Mouse (Mus musculus): ENCODE data around the gene Mall. TPM values are rescaled to one million over a fixed set of nuclear protein-coding genes. Genes with fewer than 3 reads are reported as not detected.

Mall gene
- total RNA-seq (2022), result 1 to 10 TPM; 3.4 to 8.7 (median 6.4) TPM

DNA sequence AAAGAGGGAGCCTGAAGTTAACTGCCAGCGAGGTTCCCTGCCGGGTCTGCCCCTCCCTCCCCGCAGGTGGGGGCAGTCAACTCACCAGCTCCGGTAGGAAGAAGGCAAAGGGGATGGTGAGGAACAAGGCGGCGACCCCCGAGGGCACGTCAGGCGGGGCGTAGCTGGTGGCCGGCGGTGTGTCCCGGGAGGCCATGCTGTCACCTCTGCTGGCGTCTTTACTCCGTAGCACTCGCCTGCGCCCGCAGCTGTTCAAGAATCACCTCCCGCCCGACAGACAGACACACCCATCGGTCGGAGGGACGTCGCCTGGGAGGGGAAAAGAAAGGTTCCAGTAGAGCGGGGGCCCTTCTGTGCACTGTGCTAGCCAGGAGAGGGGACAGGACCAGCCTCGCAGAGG lies at the start of gene Mall:
Gene Mall (minus strand): TSS at position 262 of the 400 bp plus-strand sequence.
- DNase-seq (ENCODE audit: low spot score), result no peak

DNA sequence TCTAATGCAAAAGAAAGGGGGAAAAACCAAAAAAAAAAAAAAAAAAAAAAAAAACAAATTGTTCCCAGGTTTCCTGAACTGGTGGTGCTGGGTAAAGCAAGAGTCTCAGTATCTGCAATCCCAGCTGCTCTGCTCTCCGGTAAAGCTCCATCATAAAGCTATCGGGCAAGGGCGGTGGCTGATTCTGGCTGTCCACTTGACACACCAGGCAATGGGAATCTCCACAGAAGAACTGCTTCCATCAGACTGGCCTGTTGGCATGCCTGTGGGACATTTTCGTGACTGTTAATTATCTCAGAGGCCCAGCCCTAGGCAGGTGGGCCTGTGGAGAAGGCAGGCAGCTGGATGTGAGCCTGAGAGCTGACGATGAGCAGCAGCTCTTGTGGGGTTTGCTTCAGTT lies 48.7 kb upstream of the Mall start:
- DNase-seq (ENCODE audit: low spot score), result no peak

DNA sequence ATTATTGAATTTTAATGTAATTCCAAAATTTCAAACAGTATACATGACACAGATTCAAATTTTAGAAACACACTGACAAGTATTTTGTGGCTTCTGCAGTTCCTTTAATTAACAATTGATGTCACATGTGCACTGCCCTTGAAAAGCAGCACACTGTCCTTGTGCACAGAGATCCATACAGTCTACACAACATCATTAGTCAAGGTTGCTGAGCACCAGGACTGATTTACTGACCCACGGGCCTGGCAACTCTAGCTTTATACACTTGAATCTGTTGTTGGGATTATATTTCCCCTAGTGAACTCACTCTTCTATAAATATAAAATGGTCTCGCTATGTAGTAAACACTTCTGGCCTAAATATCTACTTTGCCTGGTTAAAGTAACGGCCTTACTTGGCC lies 45.3 kb upstream of the Mall start:
- DNase-seq (ENCODE audit: low spot score), result no peak

DNA sequence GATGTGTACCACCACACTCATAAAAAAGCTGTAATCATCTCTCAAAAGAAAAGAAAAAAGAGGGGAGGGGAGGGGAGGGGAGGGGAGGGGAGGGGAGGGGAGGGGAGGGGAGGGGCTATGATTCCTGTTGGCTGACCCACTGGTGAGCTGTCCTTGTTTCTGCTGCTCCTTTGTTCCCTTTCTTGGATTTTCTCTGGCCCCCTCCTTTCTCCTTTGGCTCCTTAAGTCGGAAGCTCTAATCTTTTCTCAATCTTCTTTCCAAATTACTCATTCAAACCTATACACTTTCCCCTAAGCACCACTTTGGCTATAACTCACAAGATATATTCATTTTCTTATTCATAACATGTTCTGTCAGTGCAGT lies 44.8 kb upstream of the Mall start:
- no peak for DNase-seq (ENCODE audit: low spot score)

DNA sequence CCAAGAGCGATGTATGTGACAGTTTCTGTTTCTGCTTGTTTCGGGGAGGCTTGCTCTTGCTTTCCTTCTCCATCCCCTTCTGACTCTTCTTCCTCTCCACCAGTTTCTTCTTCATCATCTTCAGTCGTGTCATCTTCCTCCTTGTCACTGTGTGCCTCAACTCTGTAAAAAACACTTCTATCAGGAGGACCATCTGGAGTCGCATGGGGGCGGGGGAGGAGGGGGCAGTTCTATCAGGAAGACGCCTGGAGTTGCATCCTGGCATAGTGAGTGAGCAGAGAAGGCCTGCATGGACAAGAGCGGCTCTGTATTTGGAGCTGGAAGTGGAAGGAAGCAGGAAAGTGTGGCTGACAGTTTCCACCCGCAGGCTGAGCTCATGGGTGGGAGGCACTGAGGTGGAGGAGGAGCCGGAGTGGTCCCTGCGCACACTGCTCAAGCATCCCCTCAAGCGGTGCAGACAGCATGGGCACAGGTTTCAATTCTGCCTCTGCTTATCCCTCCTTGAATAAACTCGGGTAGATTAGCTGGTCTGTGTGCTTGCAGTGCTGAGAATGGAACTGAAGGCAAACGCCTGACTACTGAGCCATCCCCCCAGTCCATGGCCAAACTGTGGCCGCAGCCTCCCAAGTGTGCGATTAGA lies 44.3 kb upstream of the Mall start:
- no peak for DNase-seq (ENCODE audit: low spot score)

DNA sequence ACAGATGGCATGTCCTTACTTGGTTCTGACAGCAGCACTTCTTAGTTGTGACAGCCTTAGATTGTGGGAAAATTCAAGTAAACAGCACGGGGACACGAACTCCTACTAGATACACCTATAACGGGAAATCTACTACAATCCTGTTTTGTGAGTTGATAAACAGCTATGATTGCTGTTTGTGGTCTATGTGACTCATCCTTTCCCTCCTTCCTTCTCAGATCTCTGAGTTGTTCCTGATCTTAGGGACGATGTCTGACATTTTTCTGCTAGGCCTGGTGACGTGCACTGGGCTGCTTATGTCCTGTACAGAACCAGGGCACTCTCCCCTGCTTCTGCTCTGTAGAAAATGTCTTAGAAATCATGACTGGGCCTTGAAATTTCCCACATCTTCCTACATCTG lies 31.9 kb upstream of the Mall start:
- no peak for DNase-seq (ENCODE audit: low spot score)

DNA sequence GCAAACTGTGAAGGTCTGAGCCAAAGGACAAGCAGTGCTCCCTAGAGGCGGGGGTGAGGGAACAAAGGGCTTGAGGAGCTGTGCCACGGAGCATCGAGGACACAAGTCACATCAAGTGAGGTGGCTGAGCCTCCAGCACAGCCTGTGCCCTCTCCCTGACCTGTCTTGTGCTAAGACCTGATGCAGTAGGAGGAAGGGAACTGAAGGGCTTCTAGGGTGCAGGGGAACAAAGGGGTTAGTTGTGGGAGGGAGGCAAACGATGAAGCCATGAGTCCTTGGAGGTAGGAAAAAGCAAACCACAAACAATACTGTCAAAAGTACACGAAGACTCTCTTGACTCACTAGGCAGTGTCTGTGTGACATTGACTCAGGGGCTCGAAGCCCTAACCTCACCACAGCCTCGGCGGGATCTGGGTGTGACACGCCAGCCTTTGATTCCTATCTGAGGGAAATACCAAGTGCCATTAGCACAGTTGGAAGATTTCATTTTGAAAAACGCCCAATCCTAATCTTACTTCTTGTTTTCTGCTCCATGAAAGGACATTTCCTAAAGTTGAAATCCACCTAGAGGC lies 30.8 kb upstream of the Mall start:
- no peak for DNase-seq (ENCODE audit: low spot score)

DNA sequence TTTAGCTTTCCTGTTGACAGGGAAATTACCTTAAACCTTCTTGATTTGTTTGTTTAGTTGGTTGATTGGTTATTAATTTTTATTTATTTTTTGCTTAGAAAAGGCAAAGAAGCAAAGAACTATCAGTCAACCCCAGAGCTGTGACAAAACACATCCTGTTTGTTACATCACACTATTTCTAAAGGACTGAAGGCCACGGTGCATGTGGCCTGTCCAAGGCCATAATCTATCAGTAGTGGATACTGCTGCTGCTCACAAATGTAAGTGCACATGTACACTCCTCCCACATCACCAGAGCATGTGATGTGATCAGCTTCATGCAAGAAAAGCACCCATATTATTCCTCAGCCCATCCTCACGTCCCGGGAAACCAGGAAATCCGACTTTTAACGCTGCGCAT lies 30.3 kb upstream of the Mall start:
- no peak for DNase-seq (ENCODE audit: low spot score)

DNA sequence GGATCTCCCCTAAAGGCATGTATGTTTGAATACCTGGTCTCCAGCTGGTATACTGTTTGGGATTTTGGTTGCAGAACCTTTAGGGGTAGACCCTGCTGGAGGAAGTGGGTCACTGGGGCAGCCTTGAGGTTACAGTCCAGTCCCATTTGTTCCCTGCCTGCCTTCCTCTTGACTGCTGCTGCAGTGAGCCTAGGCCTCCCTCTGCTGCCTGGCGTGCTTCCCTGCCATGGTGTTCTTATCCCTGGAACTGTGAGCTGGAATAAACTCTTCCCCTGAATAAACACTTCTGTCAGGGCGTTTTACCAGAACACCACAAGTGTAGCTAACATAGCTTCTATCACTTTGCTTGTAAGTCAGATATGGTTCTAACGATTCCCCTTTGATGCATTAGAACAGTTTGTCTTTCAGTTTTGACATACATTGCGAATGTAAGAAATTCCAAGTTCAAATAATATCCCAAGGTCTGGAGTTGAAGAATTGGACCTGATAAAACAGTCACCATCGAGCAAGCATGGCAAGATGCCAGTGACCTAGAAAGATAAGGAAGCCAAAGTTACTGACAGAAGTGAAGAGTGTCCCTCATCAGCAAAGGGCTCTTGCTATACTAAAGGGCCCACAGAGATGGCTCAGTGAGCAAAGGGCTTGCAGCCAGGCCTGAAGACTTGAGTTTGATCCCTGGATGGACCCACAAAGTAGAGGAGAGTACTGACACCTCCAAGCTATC lies 29.6 kb upstream of the Mall start:
- peak; percentile 15 for DNase-seq (ENCODE audit: low spot score)

DNA sequence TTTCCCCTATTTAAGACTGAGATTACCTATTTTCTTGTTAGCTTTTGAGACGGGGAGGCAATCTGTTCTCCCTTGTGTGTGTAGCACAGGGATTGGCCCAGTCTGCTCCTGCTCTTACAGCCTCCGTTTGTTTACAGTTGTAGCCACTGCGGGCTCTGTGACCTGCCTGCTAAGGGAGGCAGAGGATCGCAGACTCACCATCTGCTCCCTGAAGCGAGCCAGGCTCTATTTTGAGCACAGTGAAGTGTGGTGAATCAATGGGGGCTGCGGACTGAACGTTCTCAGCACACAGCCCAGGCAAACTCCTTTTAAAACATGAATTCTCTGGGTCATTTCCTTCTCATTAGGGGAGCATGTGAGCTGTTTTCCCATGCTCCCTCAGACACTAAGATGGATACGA lies 27.4 kb upstream of the Mall start:
- peak; percentile 29 for DNase-seq (ENCODE audit: low spot score)

DNA sequence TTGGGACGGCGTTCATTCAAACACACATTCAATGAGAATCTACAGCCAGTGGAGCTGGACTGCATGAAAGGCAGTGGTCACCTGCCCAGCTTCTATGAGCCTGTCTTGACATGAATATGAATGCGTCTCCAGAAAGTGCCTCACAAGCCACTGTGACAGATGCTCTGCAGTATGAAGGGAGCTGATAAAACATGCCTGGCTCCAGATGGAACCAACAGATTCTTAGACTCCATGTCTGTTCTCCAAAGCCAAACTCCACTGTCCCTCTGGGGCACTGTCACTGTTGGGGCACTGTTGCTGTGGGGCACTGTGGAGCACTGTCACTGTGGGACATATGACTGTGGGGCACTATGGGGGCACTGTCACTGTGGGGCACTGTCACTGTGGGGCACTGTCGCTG lies 24.4 kb upstream of the Mall start:
- no peak for DNase-seq (ENCODE audit: low spot score)

DNA sequence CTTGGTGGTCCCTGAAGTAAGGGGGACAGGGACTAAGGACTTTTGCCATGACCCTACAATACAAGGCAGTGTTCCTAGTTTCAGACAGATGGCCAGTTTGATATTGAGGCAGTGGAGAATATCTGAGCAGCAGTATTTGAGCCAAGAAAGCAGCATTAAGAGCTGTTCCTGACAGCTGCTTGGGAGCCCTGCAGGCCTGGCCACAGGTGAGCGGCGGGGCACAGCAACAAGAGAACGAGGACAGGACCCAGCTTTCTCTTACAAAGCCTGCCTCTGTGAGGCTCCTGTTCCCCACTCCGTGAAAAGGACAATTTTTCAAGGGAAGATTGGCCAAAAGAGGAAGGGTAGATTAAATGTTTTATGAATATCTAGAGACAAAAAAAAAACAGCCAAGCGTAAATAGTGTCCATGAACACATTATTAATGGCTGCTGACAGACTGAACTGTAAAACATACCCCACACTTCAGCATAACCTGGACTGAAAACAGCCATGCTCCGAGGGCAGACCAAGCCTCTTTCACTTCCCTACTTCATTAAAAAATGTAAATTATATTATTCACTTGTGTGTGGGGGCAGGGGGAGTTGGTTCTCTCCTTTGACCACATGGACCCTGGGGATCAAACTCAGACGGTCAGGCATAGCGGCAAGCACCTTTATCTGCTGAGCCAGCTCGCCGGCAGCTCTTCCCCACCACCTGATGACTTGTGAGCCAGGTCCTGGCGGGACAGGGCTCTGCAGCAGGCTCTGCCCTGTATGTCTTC lies 22.3 kb upstream of the Mall start:
- DNase-seq (ENCODE audit: low spot score), result no peak

DNA sequence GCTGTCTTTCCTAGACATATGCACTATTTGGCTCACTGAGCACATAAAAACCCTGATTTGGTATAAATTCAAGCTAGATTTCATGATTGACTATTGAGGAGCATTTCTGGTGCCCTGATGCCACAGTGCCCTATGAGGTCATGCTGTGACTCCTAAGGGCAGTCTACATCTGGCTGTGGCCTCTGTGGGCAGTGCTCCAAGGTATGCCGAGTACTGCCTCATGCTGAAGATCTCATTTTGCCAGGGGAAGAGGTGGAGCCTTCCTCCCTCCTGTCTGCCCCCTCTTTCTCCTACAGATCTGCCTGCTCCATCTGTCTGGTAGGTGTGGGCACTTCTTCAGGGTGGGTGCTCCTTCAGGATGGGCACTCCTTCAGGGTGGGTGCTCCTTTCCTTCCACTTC lies 19.6 kb upstream of the Mall start:
- DNase-seq (ENCODE audit: low spot score), result no peak

DNA sequence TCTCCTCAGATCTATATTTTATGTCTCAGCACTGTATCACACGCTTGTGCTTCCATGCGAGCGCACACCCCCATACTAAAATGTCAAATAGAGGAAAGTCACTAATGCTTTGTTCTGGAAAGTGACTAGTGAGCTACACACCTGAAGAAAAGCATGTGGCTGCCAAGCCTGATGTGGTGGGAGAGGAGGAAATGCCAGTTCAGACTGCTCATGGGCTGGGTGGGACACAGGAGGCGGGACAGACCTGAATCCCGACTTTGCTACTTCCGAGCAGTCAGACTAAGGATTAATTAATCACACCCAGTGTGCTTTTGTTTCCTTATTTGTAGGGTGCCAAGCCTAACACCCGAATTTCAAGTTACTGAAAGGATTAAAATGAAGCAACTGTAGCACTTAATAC lies 18.6 kb upstream of the Mall start:
- DNase-seq (ENCODE audit: low spot score), result no peak

DNA sequence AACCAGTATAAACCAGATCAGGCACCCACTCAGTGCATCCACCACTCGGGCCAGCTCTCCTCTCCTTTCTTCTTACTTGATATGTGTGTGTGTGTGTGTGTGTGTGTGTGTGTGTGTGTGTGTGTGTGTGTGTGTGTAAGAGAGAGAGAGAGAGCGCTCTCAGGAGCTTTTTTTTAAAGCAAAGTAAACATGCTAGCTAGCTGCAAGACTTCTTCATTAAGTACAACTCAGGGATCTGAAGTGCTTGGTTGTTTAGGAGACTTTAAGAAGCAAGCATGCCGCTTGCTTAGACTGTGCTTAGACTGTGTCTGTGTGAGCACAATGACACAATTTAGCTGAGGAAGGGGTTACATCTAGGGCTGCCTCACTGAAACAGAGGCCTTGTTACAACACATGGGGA lies 12.9 kb upstream of the Mall start:
- no peak for DNase-seq (ENCODE audit: low spot score)

DNA sequence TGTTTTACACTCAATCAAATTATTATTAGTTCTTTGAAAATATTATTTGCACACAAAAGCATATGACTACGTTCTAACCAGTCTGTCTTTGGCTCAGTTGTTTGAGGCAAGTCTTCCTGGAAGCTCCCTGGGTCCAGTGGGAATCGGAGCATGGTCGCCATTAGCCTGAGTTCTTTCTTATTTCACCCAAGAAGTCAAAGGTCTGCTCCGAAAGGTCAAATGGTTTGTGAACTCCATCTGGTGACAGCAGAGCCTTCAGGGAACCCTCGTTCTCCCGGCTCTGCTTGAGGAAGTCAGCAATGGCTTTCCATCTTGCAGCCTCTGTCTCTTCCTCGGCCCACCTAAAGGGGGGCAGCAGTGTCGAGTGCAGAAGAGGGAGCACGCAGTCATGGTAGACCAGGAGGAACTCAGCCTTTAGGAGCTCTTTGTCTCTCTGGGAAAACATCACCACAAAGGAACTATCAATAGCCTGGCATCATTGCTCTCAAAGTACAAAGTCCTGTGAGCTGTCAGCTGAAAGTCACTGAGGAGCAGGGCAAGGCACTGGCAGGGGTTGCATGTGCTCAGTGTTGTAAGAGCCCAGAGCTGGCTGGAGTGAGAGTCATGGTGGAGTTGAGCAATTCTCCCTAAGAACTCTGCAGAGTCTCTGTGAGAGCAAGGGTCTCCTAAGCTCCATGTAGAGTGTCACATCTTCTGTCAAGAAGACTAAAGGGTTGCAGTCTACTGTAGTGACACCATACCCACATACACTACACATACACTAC lies 11.2 kb upstream of the Mall start:
- no peak for DNase-seq (ENCODE audit: low spot score)

DNA sequence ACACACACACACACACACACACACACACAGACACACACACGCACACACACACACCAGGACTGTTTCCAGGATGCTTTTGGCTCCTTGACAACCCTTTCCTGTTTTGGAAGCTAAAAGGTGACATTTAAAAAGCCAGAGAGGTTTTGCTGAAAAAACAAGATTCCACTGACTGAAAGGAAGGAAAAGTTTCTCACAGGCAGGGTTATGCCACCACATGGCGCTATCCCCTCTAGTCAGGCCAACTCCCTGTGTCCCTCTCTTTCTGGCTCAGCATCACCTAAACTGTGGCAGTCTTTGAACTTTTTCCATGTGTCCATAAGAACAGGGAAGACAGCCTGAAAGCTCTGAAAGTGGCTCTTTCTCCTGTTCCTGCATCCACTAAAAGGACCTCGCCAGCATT lies 8.2 kb upstream of the Mall start:
- DNase-seq (ENCODE audit: low spot score), result no peak

DNA sequence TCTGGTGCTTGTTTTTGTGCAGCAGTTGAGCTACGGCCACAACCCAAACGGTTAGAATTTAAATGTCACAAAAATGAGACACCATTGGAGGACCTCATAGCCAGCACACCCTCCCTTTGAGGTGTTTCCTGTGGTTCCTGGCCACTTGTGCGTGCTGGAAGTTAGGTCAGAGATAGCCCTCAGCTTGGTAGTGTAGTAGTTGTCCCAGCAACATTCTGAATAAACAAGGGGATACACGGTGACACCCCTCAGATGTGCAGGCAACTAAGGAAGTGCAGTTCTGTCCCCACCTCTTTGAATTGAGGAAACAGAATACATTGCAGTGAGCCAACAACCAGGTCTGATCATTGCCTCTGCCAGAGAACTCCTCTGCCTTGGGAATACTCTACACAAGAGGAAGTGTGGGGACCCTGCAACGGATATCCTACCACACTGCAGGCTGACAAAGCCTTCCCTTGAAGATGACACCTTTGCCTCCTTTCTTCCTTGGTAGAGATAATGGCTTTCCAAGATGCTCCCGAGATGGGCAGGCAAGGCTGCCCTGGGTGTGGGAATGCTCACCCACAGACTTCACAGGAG lies 7.0 kb upstream of the Mall start:
- DNase-seq (ENCODE audit: low spot score), result peak; percentile 48

DNA sequence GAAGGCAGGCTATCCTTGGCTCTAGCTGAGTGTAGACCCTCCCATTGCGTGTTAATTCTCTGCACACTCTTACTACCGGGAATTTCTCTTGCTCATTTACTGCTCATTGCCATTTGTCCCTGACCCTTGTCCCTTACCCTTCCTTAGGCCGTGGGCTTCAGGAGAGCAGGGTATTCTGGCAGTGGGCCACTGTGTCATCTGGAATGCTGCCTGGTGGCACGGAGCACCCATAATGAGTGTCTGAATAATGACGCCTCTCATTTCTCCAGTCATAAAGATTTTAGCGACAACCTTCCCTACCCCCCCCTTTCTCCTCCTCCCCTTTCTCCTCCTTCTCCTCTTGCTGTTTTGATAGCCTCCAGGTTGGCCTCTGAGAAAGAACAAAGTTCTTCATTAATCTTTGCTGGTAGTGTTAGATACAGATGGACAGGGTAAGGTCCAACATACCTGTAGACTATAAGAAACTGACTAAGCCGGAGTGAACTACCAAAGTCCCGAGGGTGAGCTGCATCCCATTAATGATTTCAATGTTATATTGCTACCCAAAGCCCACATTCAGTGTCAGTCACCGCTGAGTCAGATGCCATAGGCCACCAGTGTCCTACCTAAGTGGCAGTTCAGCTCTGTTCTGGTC lies 5.9 kb upstream of the Mall start:
- no peak for DNase-seq (ENCODE audit: low spot score)

DNA sequence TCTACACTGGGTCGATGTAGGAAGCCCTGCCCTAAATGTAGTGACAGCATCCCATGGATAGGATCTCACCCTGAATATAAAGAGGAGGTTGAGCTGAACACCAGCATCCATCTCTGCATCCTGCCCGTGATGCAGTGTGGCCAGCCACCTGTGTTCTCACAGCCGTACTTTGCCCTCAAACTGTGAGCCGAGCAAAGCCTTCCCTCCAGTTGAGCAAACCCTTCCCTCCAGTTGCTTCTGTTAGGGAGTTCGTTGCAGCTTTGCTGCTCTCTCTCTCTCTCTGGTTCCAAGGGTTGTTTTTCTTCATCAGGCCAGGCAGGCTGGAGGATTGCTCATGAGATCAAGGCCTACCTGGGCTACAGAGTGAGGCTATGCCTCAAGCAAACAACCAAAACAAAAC lies 5.2 kb upstream of the Mall start:
- DNase-seq (ENCODE audit: low spot score), result no peak

All from heart, adult 8-10 months (tissue).